Mouse (Mus musculus) olfactory bulb, adult 2 months (tissue): Measurements from ENCODE around the gene Zfp866.

Experiments used
- CTCF ChIP-seq: fragments of 200-500 bp; IDR thresholded peaks from 2 replicates; pipeline ENCODE4 v1.5.1; 2012; ENCODE audit warnings: low read depth, mild to moderate bottlenecking, low read length, moderate library complexity; ENCODE audit not compliant: insufficient read depth
- POLR2A ChIP-seq: fragments of 200-500 bp; IDR thresholded peaks from 2 replicates; pipeline ENCODE4 v1.6.1; 2012; ENCODE audit warnings: mild to moderate bottlenecking, low read depth, low read length, moderate library complexity; ENCODE audit not compliant: insufficient read depth

DNA sequence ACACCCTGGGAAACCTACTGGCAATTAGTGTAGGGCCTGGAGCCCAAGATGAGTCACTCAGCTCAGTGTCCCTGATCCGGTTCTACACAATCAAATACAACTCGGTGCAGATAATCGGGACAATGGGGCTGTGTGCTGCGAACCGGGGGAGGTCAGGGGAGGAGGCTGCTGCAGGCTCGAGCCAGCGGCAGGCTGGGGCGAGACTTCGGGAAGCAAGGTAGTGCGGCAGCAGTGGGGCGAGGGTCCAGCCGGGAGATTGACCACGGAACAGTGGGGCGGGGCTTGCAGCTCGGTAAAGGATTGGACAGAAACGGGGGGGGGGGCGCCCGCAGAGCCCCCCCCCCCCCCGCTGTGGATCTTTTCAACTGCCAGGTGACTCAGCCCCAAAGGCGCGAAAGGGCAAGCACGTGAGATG is 31.0 kb upstream of the Zfp866 start:
- no peak for TF ChIP-seq CTCF
- TF ChIP-seq POLR2A = no peak
